Mouse (Mus musculus): Measurements from ENCODE around the gene Cd300ld3. TPM values are rescaled to one million over a fixed set of nuclear protein-coding genes. Genes with fewer than 3 reads are reported as not detected.

Gene Cd300ld3
- polyA plus RNA-seq, 1 experiment from 2014 or later, result not detected

DNA sequence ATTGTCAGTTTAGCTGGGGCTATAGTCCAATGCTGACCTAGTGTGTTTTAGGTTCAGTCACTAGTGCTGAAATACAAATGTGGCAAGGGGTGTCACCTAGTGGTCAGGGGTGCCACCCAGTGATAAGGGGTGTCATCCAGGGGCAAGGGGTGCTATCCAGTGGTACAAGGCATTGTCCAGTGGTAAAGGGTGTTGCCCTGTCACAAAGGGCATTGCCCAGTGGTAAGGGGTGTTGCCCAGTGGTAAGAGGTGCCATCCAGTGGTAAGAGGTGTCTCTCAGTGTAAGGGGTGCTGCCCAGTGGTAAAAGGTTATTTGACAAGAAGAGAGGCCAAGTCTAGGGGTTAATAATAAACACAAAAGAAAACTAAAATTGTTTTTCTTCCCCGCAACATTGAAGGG, 29.2 kb upstream of the Cd300ld3 start:
- no peak for ATAC-seq (ENCODE audit: low FRiP score, low read depth)
- Histone ChIP-seq H3K27ac (no peak overlapping the region), H3K4me2 (replicated peaks) (no peak overlapping the region), H3K4me1 (no peaks in the 10 kb centered on the region), H3K9me3 (no peaks in the 10 kb centered on the region), H3K4me3 (no peak overlapping the region), H3K9ac (no peak overlapping the region), H3K36me3 (no peaks in the 10 kb centered on the region), H3K27me3 (no peaks in the 10 kb centered on the region)
- 96% methylated on average over 1 of the region's 1 CpGs for WGBS

DNA sequence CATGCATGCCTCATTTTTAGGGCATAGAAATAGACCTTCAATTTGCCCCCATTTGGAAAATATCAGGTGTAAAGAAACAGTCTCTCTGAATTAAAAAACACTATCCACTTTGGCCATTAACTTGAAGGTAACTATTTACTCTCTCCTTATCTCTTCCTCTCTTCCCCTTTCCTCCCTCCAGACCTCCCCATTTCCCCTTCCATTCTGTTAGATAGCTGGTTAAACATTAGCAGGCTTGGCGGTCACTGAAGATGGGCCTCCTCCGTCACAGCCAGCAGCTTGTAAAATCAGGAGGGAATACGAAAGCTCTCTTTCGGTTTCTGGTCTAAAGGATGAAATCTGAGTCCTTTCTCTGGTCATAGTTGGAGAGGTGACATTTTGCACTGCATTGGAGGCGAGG, 27.6 kb upstream of the Cd300ld3 start:
- H3K4me3 ChIP-seq, result no peak overlapping the region
- ATAC-seq (ENCODE audit: low FRiP score, low read depth), result no peak
- 63% methylated on average over 5 of the region's 5 CpGs for WGBS
- peaks cover 10% of the 10 kb centered on the region for H3K4me1 ChIP-seq
- H3K4me2 ChIP-seq (replicated peaks), result no peak overlapping the region
- no peaks in the 10 kb centered on the region for H3K36me3 ChIP-seq
- H3K27me3 ChIP-seq, result peaks cover 6% of the 10 kb centered on the region
- no peak overlapping the region for H3K9ac ChIP-seq
- no peak overlapping the region for H3K27ac ChIP-seq
- no peaks in the 10 kb centered on the region for H3K9me3 ChIP-seq

DNA sequence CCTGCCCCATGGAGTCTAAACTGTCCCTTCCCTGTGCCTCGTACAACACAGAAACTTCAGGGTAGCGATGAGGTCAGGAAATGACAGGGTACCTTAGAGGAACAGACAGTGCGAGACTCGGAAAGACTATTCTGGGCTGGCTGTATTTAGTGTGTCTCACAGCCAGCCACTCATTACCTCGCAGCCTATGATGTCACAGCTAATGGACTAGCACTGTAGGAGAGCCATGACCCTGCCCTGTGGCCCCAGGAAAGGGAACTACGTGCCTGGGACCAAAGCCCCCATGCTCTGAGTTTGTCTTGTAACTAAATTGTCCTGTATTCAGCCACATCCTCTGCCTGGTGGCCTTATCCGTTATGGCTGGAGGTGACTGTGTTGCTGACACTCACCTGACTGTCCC, 27.2 kb upstream of the Cd300ld3 start:
- H3K4me3 ChIP-seq, result no peak overlapping the region
- ATAC-seq (ENCODE audit: low FRiP score, low read depth), result no peak

DNA sequence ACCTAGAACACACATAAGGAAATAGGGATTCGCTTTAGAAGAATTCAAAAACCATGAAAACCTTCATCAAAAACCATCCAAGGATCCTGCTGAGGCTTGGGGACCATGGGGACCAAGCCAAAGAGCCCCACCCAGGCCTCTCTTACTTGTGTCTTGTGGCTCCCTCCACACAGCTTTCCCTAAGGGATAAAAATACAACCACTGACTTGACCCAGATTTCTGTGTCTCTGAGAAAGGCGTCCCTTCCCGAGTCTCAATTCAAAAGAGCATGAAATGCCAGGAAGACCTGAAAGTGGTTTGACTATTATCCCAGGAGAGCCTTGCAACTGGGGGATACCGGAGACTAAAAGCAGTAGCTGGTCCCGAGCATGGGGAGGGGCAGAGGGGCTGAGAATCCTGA, 24.8 kb upstream of the Cd300ld3 start:
- no peak for ATAC-seq (ENCODE audit: low FRiP score, low read depth)

More for the DNA sequence above, 27.2 kb upstream of the Cd300ld3 start:
- Histone ChIP-seq H3K36me3 (no peaks in the 10 kb centered on the region), H3K9me3 (no peaks in the 10 kb centered on the region), H3K4me1 (peaks cover 10% of the 10 kb centered on the region), H3K27ac (no peak overlapping the region), H3K4me2 (replicated peaks) (no peak overlapping the region), H3K9ac (no peak overlapping the region), H3K27me3 (peaks cover 11% of the 10 kb centered on the region)
- WGBS, result 71% methylated on average over 7 of the region's 7 CpGs

DNA sequence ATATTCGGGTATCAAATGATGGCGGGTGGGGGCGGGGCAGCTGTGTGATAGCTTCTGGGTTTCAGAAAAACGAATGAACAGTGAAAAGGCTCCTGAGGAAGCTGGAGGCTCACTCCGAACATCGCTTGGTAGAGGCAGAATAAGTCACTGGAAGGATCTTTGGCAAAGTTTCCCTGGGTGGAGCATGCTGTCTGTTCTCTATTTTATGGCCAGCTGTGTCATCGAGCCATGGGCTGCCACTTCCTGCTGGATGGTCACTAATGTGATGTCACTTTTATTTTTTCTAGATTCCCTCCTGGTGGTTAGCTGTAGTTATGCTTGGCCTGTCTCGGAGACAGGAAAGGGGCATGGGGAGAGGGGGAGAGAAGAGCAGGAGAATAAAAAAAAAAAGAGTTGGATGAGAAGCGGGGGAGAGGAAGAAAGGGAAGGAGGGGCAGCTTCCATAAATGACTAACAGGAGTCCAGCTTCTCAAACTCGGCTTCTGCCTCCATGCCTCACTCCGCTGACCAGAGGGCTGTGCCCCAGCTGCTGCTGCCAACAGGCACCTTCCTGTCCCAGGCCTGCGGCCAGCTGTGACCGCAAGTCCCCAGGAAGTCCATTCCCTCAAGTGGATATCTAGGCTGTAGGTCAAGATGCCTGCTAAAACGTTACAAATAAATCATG, 23.6 kb upstream of the Cd300ld3 start:
- 25% methylated on average over 14 of the region's 14 CpGs for WGBS
- Histone ChIP-seq H3K36me3 (no peaks in the 10 kb centered on the region), H3K9me3 (no peaks in the 10 kb centered on the region), H3K4me3 (no peak overlapping the region), H3K27ac (no peak overlapping the region), H3K4me2 (replicated peaks) (peak overlapping the region; percentile 21), H3K27me3 (peaks cover 11% of the 10 kb centered on the region), H3K9ac (no peak overlapping the region), H3K4me1 (peaks cover 10% of the 10 kb centered on the region)
- no peak for ATAC-seq (ENCODE audit: low FRiP score, low read depth)

More for the DNA sequence above, 24.8 kb upstream of the Cd300ld3 start:
- 67% methylated on average over 5 of the region's 5 CpGs for WGBS
- Histone ChIP-seq H3K9ac (no peak overlapping the region), H3K9me3 (no peaks in the 10 kb centered on the region), H3K4me2 (replicated peaks) (no peak overlapping the region), H3K36me3 (no peaks in the 10 kb centered on the region), H3K4me3 (no peak overlapping the region), H3K4me1 (peaks cover 10% of the 10 kb centered on the region), H3K27me3 (peaks cover 11% of the 10 kb centered on the region), H3K27ac (no peak overlapping the region)

DNA sequence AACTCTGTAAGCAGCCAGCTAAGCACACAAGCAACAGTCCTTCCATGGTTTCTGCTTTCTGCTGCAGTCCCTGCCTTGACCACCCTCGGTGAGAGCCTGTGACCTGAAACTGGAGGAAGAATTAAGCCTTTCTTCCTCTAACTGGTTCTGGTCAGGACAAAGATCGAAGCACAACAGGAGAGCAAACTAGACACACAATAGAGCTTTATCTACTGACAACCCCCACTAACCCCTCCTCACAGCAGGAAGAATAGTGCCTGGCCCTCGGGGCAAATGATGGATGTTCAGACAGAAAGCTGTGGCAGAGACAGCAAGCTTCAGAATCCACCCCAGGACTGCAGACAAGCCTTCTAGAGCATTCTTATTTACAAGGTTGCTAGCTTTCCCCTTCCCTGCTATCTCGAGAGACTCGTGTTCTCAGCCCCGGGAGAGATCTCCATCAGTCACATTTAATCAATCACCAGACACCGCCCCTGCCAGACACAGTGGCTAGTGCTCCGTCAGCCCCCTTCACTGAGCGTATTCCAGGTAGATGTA, 22.9 kb upstream of the Cd300ld3 start:
- Histone ChIP-seq H3K4me3 (no peak overlapping the region), H3K4me1 (peaks cover 10% of the 10 kb centered on the region), H3K9ac (no peak overlapping the region), H3K27ac (no peak overlapping the region), H3K27me3 (peaks cover 11% of the 10 kb centered on the region), H3K9me3 (no peaks in the 10 kb centered on the region), H3K36me3 (no peaks in the 10 kb centered on the region), H3K4me2 (replicated peaks) (peak overlapping the region; percentile 21)
- ATAC-seq (ENCODE audit: low FRiP score, low read depth), result no peak
- 18% methylated on average over 9 of the region's 9 CpGs for WGBS

DNA sequence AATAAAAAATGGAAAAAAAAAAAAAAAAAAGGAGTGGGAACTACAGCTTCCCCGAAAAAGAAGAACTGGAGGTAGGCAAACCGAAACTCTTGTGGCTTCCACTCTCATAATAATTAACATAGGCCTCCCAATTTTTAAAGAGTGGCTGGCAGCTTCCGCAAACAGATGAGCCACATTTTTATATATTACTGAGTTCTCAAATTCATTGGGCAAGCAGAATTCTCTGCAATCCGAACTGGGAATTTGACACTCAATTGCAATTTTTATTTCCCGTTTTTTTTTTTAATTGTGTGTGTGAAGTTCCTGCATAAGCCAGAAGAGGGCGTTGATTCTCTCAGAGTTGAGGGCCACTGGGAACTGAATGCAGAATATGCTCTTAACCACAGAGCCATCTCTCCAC, 18.6 kb upstream of the Cd300ld3 start:
- ATAC-seq (ENCODE audit: low FRiP score, low read depth), result no peak
- Histone ChIP-seq H3K4me1 (peaks cover 6% of the 10 kb centered on the region), H3K36me3 (no peaks in the 10 kb centered on the region), H3K27ac (no peak overlapping the region), H3K9ac (no peak overlapping the region), H3K9me3 (no peaks in the 10 kb centered on the region), H3K4me3 (no peak overlapping the region), H3K4me2 (replicated peaks) (no peak overlapping the region), H3K27me3 (peaks cover 16% of the 10 kb centered on the region)
- 63% methylated on average over 6 of the region's 6 CpGs for WGBS

DNA sequence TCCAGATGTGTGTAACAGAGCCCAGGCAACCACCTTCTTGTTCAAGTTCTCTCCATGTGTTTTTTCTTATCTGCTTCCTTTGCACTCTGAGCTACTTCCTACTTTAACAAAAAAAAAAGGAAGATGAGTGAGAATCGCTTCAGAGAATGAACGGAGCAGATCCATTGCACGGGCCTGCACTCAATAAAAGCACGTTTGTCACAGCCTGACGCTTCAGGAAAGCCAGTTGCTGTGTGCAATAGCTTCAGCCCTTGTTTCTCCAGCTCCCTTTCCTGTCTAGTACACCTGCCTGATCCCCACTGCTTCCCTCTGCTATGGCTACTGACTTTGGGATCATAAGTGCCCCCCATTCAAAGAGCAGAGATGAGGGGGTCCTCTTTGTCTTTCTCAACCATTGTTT, 13.9 kb upstream of the Cd300ld3 start, which contains the start of gene Cd300e:
Gene Cd300e, minus strand, starts transcription at position 101 of the 400 bp plus-strand sequence.
- H3K4me2 ChIP-seq (replicated peaks), result no peak within 1 kb of the TSS
- H3K9ac ChIP-seq, result no peak within 1 kb of the TSS
- no peaks in the 10 kb centered on the region for H3K9me3 ChIP-seq
- no peak for ATAC-seq (ENCODE audit: low FRiP score, low read depth)
- no peaks in the 10 kb centered on the region for H3K36me3 ChIP-seq
- H3K4me1 ChIP-seq, result no peaks in the 10 kb centered on the region
- H3K27me3 ChIP-seq, result peaks cover 5% of the 10 kb centered on the region; the same call in 1 of the 2 replicates
- 44% methylated on average over 5 of the region's 5 CpGs for WGBS
- H3K4me3 ChIP-seq, result no peak within 1 kb of the TSS
- H3K27ac ChIP-seq, result no peak within 1 kb of the TSS

DNA sequence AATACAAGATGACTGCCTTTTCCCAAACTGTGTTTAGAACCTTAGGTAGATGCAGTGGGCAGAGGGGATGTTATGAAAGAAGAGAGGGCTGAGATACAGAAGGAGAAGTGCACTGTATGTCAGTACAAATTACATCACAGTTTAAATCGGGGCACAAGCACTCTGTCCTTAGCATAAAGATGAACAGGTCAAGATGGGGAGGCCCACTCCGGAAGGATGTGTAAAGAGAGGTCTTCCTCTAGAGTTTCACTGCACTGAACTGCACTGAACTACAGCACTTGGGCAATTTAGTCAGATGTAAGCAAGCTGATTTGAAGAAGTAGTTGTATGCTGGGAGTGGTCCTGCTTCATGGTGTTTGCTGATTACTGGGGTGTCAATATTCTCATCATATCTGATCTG, 11.6 kb upstream of the Cd300ld3 start:
- Histone ChIP-seq H3K9me3 (no peaks in the 10 kb centered on the region), H3K4me3 (no peak overlapping the region), H3K27ac (no peak overlapping the region), H3K4me2 (replicated peaks) (no peak overlapping the region), H3K27me3 (peaks cover 5% of the 10 kb centered on the region; the same call in 1 of the 2 replicates), H3K9ac (no peak overlapping the region), H3K4me1 (no peaks in the 10 kb centered on the region), H3K36me3 (no peaks in the 10 kb centered on the region)
- WGBS, result 83% methylated on average over 2 of the region's 2 CpGs
- ATAC-seq (ENCODE audit: low FRiP score, low read depth), result no peak

DNA sequence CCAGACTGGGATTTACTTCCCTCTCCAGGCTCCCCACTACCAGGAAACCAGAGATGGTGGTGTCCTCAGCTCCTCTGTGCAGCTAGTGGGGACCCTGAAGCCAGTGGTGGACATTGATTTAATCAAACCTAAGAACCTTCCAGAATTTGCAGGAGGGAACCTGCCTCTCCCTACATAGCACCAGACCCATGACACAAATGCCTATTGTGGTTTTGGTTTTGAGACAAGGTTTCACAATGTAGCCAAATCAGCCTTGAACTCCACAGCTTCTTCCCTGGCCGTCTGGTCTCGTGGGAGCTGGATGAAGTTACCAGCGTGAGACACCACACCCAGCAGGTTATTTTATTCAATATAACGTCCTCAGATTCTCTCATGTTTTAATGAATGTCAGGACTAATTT, 10.5 kb upstream of the Cd300ld3 start:
- Histone ChIP-seq H3K4me2 (replicated peaks) (no peak overlapping the region), H3K36me3 (no peaks in the 10 kb centered on the region), H3K4me1 (no peaks in the 10 kb centered on the region), H3K4me3 (no peak overlapping the region), H3K27me3 (peaks cover 5% of the 10 kb centered on the region; the same call in 1 of the 2 replicates), H3K9me3 (no peaks in the 10 kb centered on the region), H3K9ac (no peak overlapping the region), H3K27ac (no peak overlapping the region)
- 71% methylated on average over 4 of the region's 4 CpGs for WGBS
- no peak for ATAC-seq (ENCODE audit: low FRiP score, low read depth)

DNA sequence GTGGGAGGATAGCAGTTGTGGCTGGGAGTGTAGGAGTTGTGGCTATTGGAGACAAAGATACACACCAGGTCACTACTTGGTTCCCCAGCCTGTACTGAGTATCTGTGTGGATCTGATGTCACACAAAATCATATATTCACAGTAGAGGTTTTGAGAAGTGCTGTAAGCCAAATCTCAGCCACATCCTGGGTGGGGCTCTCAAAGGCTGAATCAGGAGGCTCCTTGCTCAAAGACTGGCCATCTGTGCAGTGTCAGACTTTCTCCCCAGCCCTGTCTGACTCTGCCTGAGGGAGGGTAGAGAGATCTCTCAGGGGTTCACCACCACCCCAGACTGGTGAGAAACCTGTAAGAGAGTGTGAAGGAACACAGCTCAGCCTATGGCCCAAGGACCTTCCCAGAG, 6.3 kb upstream of the Cd300ld3 start:
- no peak overlapping the region for H3K4me2 ChIP-seq (replicated peaks)
- no peaks in the 10 kb centered on the region for H3K4me1 ChIP-seq
- H3K27ac ChIP-seq, result no peak overlapping the region
- H3K9ac ChIP-seq, result no peak overlapping the region
- no peaks in the 10 kb centered on the region for H3K36me3 ChIP-seq
- no peaks in the 10 kb centered on the region for H3K27me3 ChIP-seq
- no peak overlapping the region for H3K4me3 ChIP-seq
- H3K9me3 ChIP-seq, result no peaks in the 10 kb centered on the region
- no peak for ATAC-seq (ENCODE audit: low FRiP score, low read depth)

DNA sequence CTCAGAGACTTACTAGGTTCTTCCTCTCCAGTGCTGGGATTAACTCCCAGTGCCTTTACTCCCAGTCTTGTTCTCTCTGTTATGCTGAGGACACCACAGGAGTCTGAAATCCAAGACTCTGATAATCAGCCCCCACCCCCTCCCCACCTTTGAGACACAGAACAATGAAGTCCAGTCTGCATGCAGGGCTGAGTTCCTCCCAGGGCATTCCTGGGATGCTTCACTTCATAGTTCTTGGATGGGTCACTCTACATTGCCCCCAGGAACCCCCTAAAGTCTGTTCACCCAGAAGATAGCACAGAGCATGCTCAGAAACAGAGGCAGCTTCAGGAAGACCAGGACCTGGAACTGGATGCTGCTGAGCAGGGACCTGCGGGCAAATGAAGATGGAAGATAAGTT, 4.8 kb upstream of the Cd300ld3 start:
- Histone ChIP-seq H3K4me3 (no peak overlapping the region), H3K27ac (no peak overlapping the region), H3K9me3 (no peaks in the 10 kb centered on the region), H3K9ac (no peak overlapping the region), H3K27me3 (no peaks in the 10 kb centered on the region), H3K4me1 (no peaks in the 10 kb centered on the region), H3K4me2 (replicated peaks) (no peak overlapping the region), H3K36me3 (no peaks in the 10 kb centered on the region)
- no peak for ATAC-seq (ENCODE audit: low FRiP score, low read depth)
- 81% methylated on average over 1 of the region's 1 CpGs for WGBS

DNA sequence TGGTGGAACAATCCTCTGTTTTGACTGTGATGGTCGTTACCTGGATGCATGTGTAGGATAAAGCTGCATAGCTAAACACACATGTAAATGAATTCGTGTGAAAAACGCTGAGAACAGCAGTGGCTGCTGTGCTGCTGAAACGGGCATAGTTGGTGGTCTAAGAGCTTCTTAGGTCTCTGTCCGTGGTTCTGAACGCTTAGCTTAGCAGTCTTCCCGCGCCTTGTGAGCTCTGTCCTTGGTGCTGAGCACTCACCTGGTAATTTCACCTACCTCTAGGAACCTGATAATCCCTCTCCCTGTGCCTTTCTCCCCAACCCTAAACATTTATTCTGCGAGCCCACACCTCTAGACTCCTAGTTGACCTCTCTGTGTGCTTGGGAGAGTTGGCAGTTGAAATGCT, 4.0 kb upstream of the Cd300ld3 start:
- H3K9me3 ChIP-seq, result no peaks in the 10 kb centered on the region
- no peak overlapping the region for H3K4me2 ChIP-seq (replicated peaks)
- H3K27ac ChIP-seq, result no peak overlapping the region
- no peak overlapping the region for H3K4me3 ChIP-seq
- no peaks in the 10 kb centered on the region for H3K4me1 ChIP-seq
- H3K27me3 ChIP-seq, result no peaks in the 10 kb centered on the region
- H3K36me3 ChIP-seq, result no peaks in the 10 kb centered on the region
- no peak for ATAC-seq (ENCODE audit: low FRiP score, low read depth)
- no peak overlapping the region for H3K9ac ChIP-seq
- 4% methylated on average over 9 of the region's 9 CpGs for WGBS
